Mouse (Mus musculus): ENCODE results near the gene Tnxb. TPM values are rescaled to one million over a fixed set of nuclear protein-coding genes. Genes with fewer than 3 reads are reported as not detected.

Tnxb gene
- total and polyA plus RNA-seq, 3 experiments: under 0.01 to 0.08 TPM; not detected in 1

GRCm38 (mm10) chr17:34675205-34676092 lies 5.1 kb downstream of the Tnxb start:
- ATAC-seq (ENCODE audit: extremely low read depth, insufficient number of reproducible peaks, low FRiP score, poor library complexity, severe bottlenecking) (no peak), DNase-seq (ENCODE audit: low spot score) (no peak)
- Histone ChIP-seq H3K36me3 (replicated peaks) (no peaks in the 10 kb centered on the region), H3K4me3 (ENCODE audit: low read depth, low read length) (no peak overlapping the region), H3K9me3 (replicated peaks) (peaks cover 11% of the 10 kb centered on the region; the same call in 1 of the 2 replicates), H3K27me3 (ENCODE audit: insufficient read depth, low read length) (peaks cover 16% of the 10 kb centered on the region; the same call in 1 of the 2 replicates), H3K4me1 (ENCODE audit: insufficient read depth, low read depth, low read length) (no peaks in the 10 kb centered on the region; the same call in 1 of the 2 replicates)
- TF ChIP-seq TAL1 (conservative IDR thresholded peaks at IDR 0.05; ENCODE audit: low read depth, low read length) (no peak), GATA1 (IDR thresholded peaks at IDR 0.05; ENCODE audit: borderline replicate concordance, low read length) (no peak), GATA2 (IDR thresholded peaks at IDR 0.05; ENCODE audit: borderline replicate concordance, low read depth, low read length) (no peak), CTCF (IDR thresholded peaks at IDR 0.05; ENCODE audit: low read depth, low read length) (no peak), POLR2AphosphoS5 (IDR thresholded peaks at IDR 0.05; ENCODE audit: insufficient replicate concordance, low read depth, low read length) (no peak)

DNA sequence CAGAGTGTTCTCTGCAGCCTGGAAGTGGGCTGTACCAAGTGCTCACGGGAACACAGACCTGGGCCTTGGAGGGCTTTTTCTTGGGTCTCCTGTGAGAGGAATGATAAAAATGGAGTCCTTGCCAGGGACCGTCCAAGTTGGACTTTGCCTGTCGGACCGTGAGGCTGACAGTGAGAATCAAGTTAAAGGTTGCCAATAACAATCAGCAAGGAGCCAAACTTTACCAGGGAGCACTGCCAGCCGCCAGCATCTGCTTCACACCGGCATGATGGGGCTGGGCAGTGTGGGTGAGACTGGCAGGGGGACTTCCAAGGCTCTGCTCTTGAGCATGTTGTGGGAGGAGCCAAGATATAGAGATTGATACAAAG lies 5.7 kb downstream of the Tnxb start:
- DNase-seq (ENCODE audit: low spot score) (no peak), ATAC-seq (ENCODE audit: extremely low read depth, insufficient number of reproducible peaks, low FRiP score, poor library complexity, severe bottlenecking) (no peak)
- H3K4me3 ChIP-seq (ENCODE audit: low read depth, low read length): no peak overlapping the region
- peaks cover 11% of the 10 kb centered on the region; the same call in 1 of the 2 replicates for H3K9me3 ChIP-seq (replicated peaks)
- no peak for TF ChIP-seq GATA2 (IDR thresholded peaks at IDR 0.05; ENCODE audit: borderline replicate concordance, low read depth, low read length)
- H3K27me3 ChIP-seq (ENCODE audit: insufficient read depth, low read length): peaks cover 16% of the 10 kb centered on the region; the same call in 1 of the 2 replicates
- no peaks in the 10 kb centered on the region for H3K36me3 ChIP-seq (replicated peaks)
- peaks cover under 1% of the 10 kb centered on the region; the same call in 1 of the 2 replicates for H3K4me1 ChIP-seq (ENCODE audit: insufficient read depth, low read depth, low read length)

DNA sequence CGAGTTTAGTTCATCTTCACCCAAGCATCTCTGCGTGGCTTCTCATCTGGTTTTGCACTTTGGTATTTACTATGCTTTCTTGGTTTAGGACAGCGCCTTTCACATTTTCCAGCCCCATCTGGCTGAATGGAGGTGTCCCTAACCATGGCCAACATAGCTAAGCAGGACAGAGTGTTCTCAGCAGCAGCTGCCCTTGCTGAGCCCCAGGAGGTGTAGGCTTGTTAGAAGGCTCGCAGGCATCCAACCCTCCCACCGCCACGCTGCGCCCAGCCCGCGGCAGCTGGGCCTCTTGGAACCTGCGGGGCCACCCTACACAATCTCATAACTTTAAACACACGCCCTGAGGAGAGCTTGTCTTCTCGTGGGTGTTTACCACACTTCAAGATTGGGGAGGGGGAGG lies 6.3 kb downstream of the Tnxb start:
- Histone ChIP-seq H3K4me1 (ENCODE audit: insufficient read depth, low read depth, low read length) (peaks cover 4% of the 10 kb centered on the region; the same call in 1 of the 2 replicates), H3K4me3 (ENCODE audit: low read depth, low read length) (no peak overlapping the region), H3K9me3 (replicated peaks) (peaks cover 5% of the 10 kb centered on the region; the same call in 1 of the 2 replicates), H3K27me3 (ENCODE audit: insufficient read depth, low read length) (peaks cover 20% of the 10 kb centered on the region; the same call in 1 of the 2 replicates), H3K36me3 (replicated peaks) (no peaks in the 10 kb centered on the region)
- ATAC-seq (ENCODE audit: extremely low read depth, insufficient number of reproducible peaks, low FRiP score, poor library complexity, severe bottlenecking) (no peak), DNase-seq (ENCODE audit: low spot score) (no peak)
- TF ChIP-seq CTCF (IDR thresholded peaks at IDR 0.05; ENCODE audit: low read depth, low read length): no peak
- no peak for TF ChIP-seq TAL1 (conservative IDR thresholded peaks at IDR 0.05; ENCODE audit: low read depth, low read length)
- no peak for TF ChIP-seq POLR2AphosphoS5 (IDR thresholded peaks at IDR 0.05; ENCODE audit: insufficient replicate concordance, low read depth, low read length)
- no peak for TF ChIP-seq GATA1 (IDR thresholded peaks at IDR 0.05; ENCODE audit: borderline replicate concordance, low read length)
- TF ChIP-seq GATA2 (IDR thresholded peaks at IDR 0.05; ENCODE audit: borderline replicate concordance, low read depth, low read length): no peak

DNA sequence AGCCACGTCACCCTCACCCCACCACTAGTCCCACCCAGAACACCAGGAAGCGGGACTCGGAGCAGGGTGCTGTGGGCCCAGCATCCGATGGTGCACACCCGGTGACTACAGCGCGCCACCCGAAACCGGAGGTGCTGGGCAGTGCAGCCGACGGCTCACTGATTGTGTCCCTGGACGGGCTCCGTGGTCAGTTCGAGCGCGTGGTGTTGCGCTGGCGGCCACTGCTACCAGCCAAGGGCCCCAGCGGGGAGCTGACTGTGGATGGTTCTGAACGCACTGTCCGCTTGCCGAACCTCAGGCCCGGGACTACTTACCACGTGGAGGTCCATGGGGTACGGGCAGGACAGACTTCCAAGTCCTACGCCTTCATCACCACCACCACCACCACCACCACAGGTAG lies 9.9 kb downstream of the Tnxb start:
- Histone ChIP-seq H3K4me1 (ENCODE audit: insufficient read depth, low read depth, low read length) (0 out of 2 replicates have a peak, but pooled peaks cover 4% of the 10 kb centered on the region), H3K36me3 (replicated peaks) (no peaks in the 10 kb centered on the region), H3K27me3 (ENCODE audit: insufficient read depth, low read length) (peaks cover 15% of the 10 kb centered on the region; the same call in 1 of the 2 replicates), H3K4me3 (ENCODE audit: low read depth, low read length) (no peak overlapping the region), H3K9me3 (replicated peaks) (no peaks in the 10 kb centered on the region)
- ATAC-seq (ENCODE audit: extremely low read depth, insufficient number of reproducible peaks, low FRiP score, poor library complexity, severe bottlenecking): no peak
- no peak for DNase-seq (ENCODE audit: low spot score)
- no peak for TF ChIP-seq GATA2 (IDR thresholded peaks at IDR 0.05; ENCODE audit: borderline replicate concordance, low read depth, low read length)
- TF ChIP-seq GATA1 (IDR thresholded peaks at IDR 0.05; ENCODE audit: borderline replicate concordance, low read length): no peak
- no peak for TF ChIP-seq TAL1 (conservative IDR thresholded peaks at IDR 0.05; ENCODE audit: low read depth, low read length)
- TF ChIP-seq CTCF (IDR thresholded peaks at IDR 0.05; ENCODE audit: low read depth, low read length): no peak
- TF ChIP-seq POLR2AphosphoS5 (IDR thresholded peaks at IDR 0.05; ENCODE audit: insufficient replicate concordance, low read depth, low read length): no peak

GRCm38 (mm10) chr17:34680621-34681020 lies 10.3 kb downstream of the Tnxb start:
- H3K9me3 ChIP-seq (replicated peaks): no peaks in the 10 kb centered on the region
- DNase-seq (ENCODE audit: low spot score) (no peak), ATAC-seq (ENCODE audit: extremely low read depth, insufficient number of reproducible peaks, low FRiP score, poor library complexity, severe bottlenecking) (no peak)
- 0 out of 2 replicates have a peak, but pooled peaks cover 4% of the 10 kb centered on the region for H3K4me1 ChIP-seq (ENCODE audit: insufficient read depth, low read depth, low read length)
- H3K36me3 ChIP-seq (replicated peaks): no peaks in the 10 kb centered on the region
- peaks cover 15% of the 10 kb centered on the region; the same call in 1 of the 2 replicates for H3K27me3 ChIP-seq (ENCODE audit: insufficient read depth, low read length)
- TF ChIP-seq TAL1 (conservative IDR thresholded peaks at IDR 0.05; ENCODE audit: low read depth, low read length): no peak
- no peak for TF ChIP-seq CTCF (IDR thresholded peaks at IDR 0.05; ENCODE audit: low read depth, low read length)
- TF ChIP-seq GATA2 (IDR thresholded peaks at IDR 0.05; ENCODE audit: borderline replicate concordance, low read depth, low read length): no peak
- no peak for TF ChIP-seq GATA1 (IDR thresholded peaks at IDR 0.05; ENCODE audit: borderline replicate concordance, low read length)
- no peak for TF ChIP-seq POLR2AphosphoS5 (IDR thresholded peaks at IDR 0.05; ENCODE audit: insufficient replicate concordance, low read depth, low read length)
- H3K4me3 ChIP-seq (ENCODE audit: low read depth, low read length): no peak overlapping the region

GRCm38 (mm10) chr17:34681132-34681571 lies 10.8 kb downstream of the Tnxb start:
- H3K27me3 ChIP-seq (ENCODE audit: insufficient read depth, low read length): peaks cover 19% of the 10 kb centered on the region; the same call in 1 of the 2 replicates
- no peak overlapping the region for H3K4me3 ChIP-seq (ENCODE audit: low read depth, low read length)
- H3K9me3 ChIP-seq (replicated peaks): no peaks in the 10 kb centered on the region
- no peak for TF ChIP-seq GATA2 (IDR thresholded peaks at IDR 0.05; ENCODE audit: borderline replicate concordance, low read depth, low read length)
- 0 out of 2 replicates have a peak, but pooled peaks cover 4% of the 10 kb centered on the region for H3K4me1 ChIP-seq (ENCODE audit: insufficient read depth, low read depth, low read length)
- no peak for ATAC-seq (ENCODE audit: extremely low read depth, insufficient number of reproducible peaks, low FRiP score, poor library complexity, severe bottlenecking)
- DNase-seq (ENCODE audit: low spot score): no peak
- H3K36me3 ChIP-seq (replicated peaks): no peaks in the 10 kb centered on the region

All from G1E (cell line).